Mouse (Mus musculus) kidney, postnatal 0 days (tissue): ENCODE data around the gene Epop. TPM values are rescaled to one million over a fixed set of nuclear protein-coding genes. Genes with fewer than 3 reads are reported as not detected.
"Not testable (repeated sequence)": the region's sequence is repeated elsewhere in the genome, so short reads cannot be mapped to it uniquely, and the experiment has no call there.

Source experiments
- ATAC-seq: fragments of 200-750 bp; cut with Nextera tagmentation; replicated peaks from 2 replicates; pipeline ENCODE4 v1.8.0; 2017; ENCODE audit warnings: low read depth, moderate number of reproducible peaks, moderate TSS enrichment, moderate library complexity; ENCODE audit not compliant: low FRiP score
- DNase-seq: peaks from one replicate; pipeline ENCODE4 v3.0.0-alpha.2; 2016; ENCODE audit warnings: low spot score
- H3K27ac ChIP-seq: fragments of 300-500 bp; sonication (generic); 2 replicates; pipeline ENCODE4 v1.5.1; 2014; ENCODE audit warnings: mild to moderate bottlenecking
- H3K27me3 ChIP-seq: fragments of 300-500 bp; sonication (generic); 2 replicates; pipeline ENCODE4 v1.6.1; 2014; ENCODE audit warnings: low read length, mixed read lengths; ENCODE audit not compliant: insufficient read depth
- H3K36me3 ChIP-seq: fragments of 300-500 bp; sonication (generic); 2 replicates; pipeline ENCODE4 v1.6.1; 2014; ENCODE audit warnings: low read length, mixed read lengths; ENCODE audit not compliant: insufficient read depth
- H3K4me1 ChIP-seq: fragments of 300-500 bp; sonication (generic); replicated peaks from 2 replicates; pipeline ENCODE4 v1.6.1; 2014; ENCODE audit warnings: antibody characterized with exemption, low read length, mixed read lengths; ENCODE audit not compliant: insufficient read depth
- H3K4me2 ChIP-seq: fragments of 300-500 bp; sonication (generic); 2 replicates; pipeline ENCODE4 v1.6.1; 2014; ENCODE audit warnings: mild to moderate bottlenecking, low read length, moderate library complexity, mixed read lengths
- H3K4me3 ChIP-seq: fragments of 300-500 bp; sonication (generic); replicated peaks from 2 replicates; pipeline ENCODE4 v1.5.1; 2014; ENCODE audit warnings: low read depth, low read length
- H3K9ac ChIP-seq: fragments of 300-500 bp; sonication (generic); 2 replicates; pipeline ENCODE4 v1.6.1; 2014; ENCODE audit warnings: low read depth, low read length
- H3K9me3 ChIP-seq: fragments of 300-500 bp; sonication (generic); replicated peaks from 2 replicates; pipeline ENCODE4 v1.6.1; 2016; ENCODE audit warnings: low read length, inconsistent platforms, mixed read lengths
- CTCF ChIP-seq: IDR thresholded peaks from 2 replicates; pipeline ENCODE4 v1.5.1; 2016; ENCODE audit warnings: antibody characterized with exemption, low read depth, mild to moderate bottlenecking, moderate library complexity
- WGBS: fragments of 180-500 bp; shearing (Covaris S2); extraction: QIAGEN DNeasy Blood & Tissue Kit; methylation state at CpG from one replicate; pipeline ENCODE4 v1.1.7; 2014; 5-methylcytosine and 5-hydroxymethylcytosine counted together
- polyA plus RNA-seq: library from polyadenylated mRNA; unstranded; fragments of >200 nt; fragmentation: Nextera tagmentation; extraction: Ambion mirVana; gene quantifications from 2 replicates; pipeline ENCODE4 v1.2.1, GENCODE M21; 2015

The Epop gene
- polyA plus RNA-seq, 1 experiment from 2014 or later, result 4.1 TPM

- ATAC-seq, result no peak
- H3K9ac ChIP-seq, result peak overlapping the region; percentile 92; the same call in 1 of the 2 replicates
- peaks cover 22% of the 10 kb centered on the region for H3K4me1 ChIP-seq
- TF ChIP-seq CTCF, result no peak
- 59% methylated on average over 11 of the region's 11 CpGs for WGBS
- H3K27ac ChIP-seq, result no peak overlapping the region
- peak overlapping the region; percentile 75; the same call in 1 of the 2 replicates for H3K4me3 ChIP-seq
- H3K36me3 ChIP-seq, result no peaks in the 10 kb centered on the region
- peak overlapping the region; percentile 88 for H3K4me2 ChIP-seq
- H3K27me3 ChIP-seq, result no peaks in the 10 kb centered on the region
- DNase-seq, result no peak
- H3K9me3 ChIP-seq, result no peaks in the 10 kb centered on the region
Measured at GRCm38 (mm10) chr11:97658751-97659266, 29.3 kb upstream of the Epop start.

GRCm38 (mm10) chr11:97657967-97658366 is 28.5 kb upstream of the Epop start:
- H3K36me3 ChIP-seq, H3K27ac ChIP-seq, H3K27me3 ChIP-seq, ATAC-seq, DNase-seq, H3K4me3 ChIP-seq, H3K4me2 ChIP-seq, H3K9ac ChIP-seq, H3K9me3 ChIP-seq: not testable (repeated sequence)
- peaks cover 22% of the 10 kb centered on the region for H3K4me1 ChIP-seq
- WGBS, result 86% methylated on average over 6 of the region's 6 CpGs

- Histone ChIP-seq H3K4me2 (no peak overlapping the region), H3K27ac (no peak overlapping the region), H3K9ac (no peak overlapping the region), H3K4me3 (no peak overlapping the region), H3K4me1 (peaks cover 22% of the 10 kb centered on the region), H3K36me3 (no peaks in the 10 kb centered on the region), H3K27me3 (no peaks in the 10 kb centered on the region), H3K9me3 (no peaks in the 10 kb centered on the region)
- TF ChIP-seq CTCF, result no peak
- ATAC-seq (no peak), DNase-seq (no peak)
- 36% methylated on average over 5 of the region's 6 CpGs for WGBS
Measured at GRCm38 (mm10) chr11:97657184-97657945, 27.9 kb upstream of the Epop start.

GRCm38 (mm10) chr11:97656269-97656971 is 26.9 kb upstream of the Epop start:
- Histone ChIP-seq H3K4me3 (no peak overlapping the region), H3K27ac (no peak overlapping the region), H3K4me1 (peaks cover 13% of the 10 kb centered on the region), H3K9ac (no peak overlapping the region), H3K27me3 (no peaks in the 10 kb centered on the region), H3K4me2 (no peak overlapping the region), H3K9me3 (no peaks in the 10 kb centered on the region), H3K36me3 (no peaks in the 10 kb centered on the region)
- DNase-seq, result no peak
- no peak for TF ChIP-seq CTCF
- 78% methylated on average over 14 of the region's 14 CpGs for WGBS
- no peak for ATAC-seq

GRCm38 (mm10) chr11:97654210-97654609 is 24.7 kb upstream of the Epop start:
- no peak for ATAC-seq
- H3K36me3 ChIP-seq, result no peaks in the 10 kb centered on the region

GRCm38 (mm10) chr11:97653376-97653775 is 23.9 kb upstream of the Epop start:
- H3K4me3 ChIP-seq, H3K36me3 ChIP-seq, DNase-seq, H3K4me2 ChIP-seq, H3K9me3 ChIP-seq, H3K9ac ChIP-seq, H3K4me1 ChIP-seq, ATAC-seq, H3K27ac ChIP-seq, H3K27me3 ChIP-seq: not testable (repeated sequence)
- 89% methylated on average over 11 of the region's 11 CpGs for WGBS

More at GRCm38 (mm10) chr11:97654210-97654609, 24.7 kb upstream of the Epop start:
- no peaks in the 10 kb centered on the region for H3K27me3 ChIP-seq
- TF ChIP-seq CTCF, result no peak
- H3K27ac ChIP-seq, result no peak overlapping the region
- H3K4me2 ChIP-seq, result no peak overlapping the region
- no peak overlapping the region for H3K9ac ChIP-seq
- no peak overlapping the region for H3K4me3 ChIP-seq
- no peaks in the 10 kb centered on the region for H3K9me3 ChIP-seq
- no peak for DNase-seq
- peaks cover 4% of the 10 kb centered on the region; the same call in 1 of the 2 replicates for H3K4me1 ChIP-seq
- 96% methylated on average over 2 of the region's 2 CpGs for WGBS
